Mouse (Mus musculus) hindbrain, embryonic 16.5 days (tissue): Measurements from ENCODE around the gene Gsta4. TPM values are rescaled to one million over a fixed set of nuclear protein-coding genes. Genes with fewer than 3 reads are reported as not detected.
"Not testable (repeated sequence)": the region's sequence is repeated elsewhere in the genome, so short reads cannot be mapped to it uniquely, and the experiment has no call there.

ENCODE experiments used
- ATAC-seq: fragments of 200-750 bp; cut with Nextera tagmentation; 2 replicates; pipeline ENCODE4 v1.8.0; 2017; ENCODE audit warnings: moderate TSS enrichment, moderate library complexity
- H3K27ac ChIP-seq: fragments of 300-500 bp; sonication (generic); 2 replicates; pipeline ENCODE4 v1.5.1; 2014; ENCODE audit warnings: low read depth, mild to moderate bottlenecking, control low read depth, low read length, moderate library complexity
- H3K27me3 ChIP-seq: fragments of 300-500 bp; sonication (generic); replicated peaks from 2 replicates; pipeline ENCODE4 v1.6.1; 2014; ENCODE audit warnings: low read length; ENCODE audit not compliant: control insufficient read depth, insufficient read depth
- H3K36me3 ChIP-seq: fragments of 300-500 bp; sonication (generic); 2 replicates; pipeline ENCODE4 v1.6.1; 2014; ENCODE audit warnings: mild to moderate bottlenecking, low read length, moderate library complexity, mixed read lengths; ENCODE audit not compliant: control insufficient read depth, insufficient read depth
- H3K4me1 ChIP-seq: fragments of 300-500 bp; sonication (generic); 2 replicates; pipeline ENCODE4 v1.6.1; 2014; ENCODE audit warnings: low read depth, low read length; ENCODE audit not compliant: control insufficient read depth, insufficient read depth
- H3K4me2 ChIP-seq: fragments of 300-500 bp; sonication (generic); 2 replicates; pipeline ENCODE4 v1.6.1; 2014; ENCODE audit warnings: mild to moderate bottlenecking, low read length, control low read depth, moderate library complexity
- H3K4me3 ChIP-seq: fragments of 300-500 bp; sonication (generic); 2 replicates; pipeline ENCODE4 v1.5.1; 2014; ENCODE audit warnings: mild to moderate bottlenecking, low read length, control low read depth, moderate library complexity
- H3K9ac ChIP-seq: fragments of 300-500 bp; sonication (generic); 2 replicates; pipeline ENCODE4 v1.6.1; 2014; ENCODE audit warnings: low read depth, mild to moderate bottlenecking, control low read depth, low read length, moderate library complexity
- H3K9me3 ChIP-seq: fragments of 300-500 bp; sonication (generic); 2 replicates; pipeline ENCODE4 v1.6.1; 2014; ENCODE audit warnings: mild to moderate bottlenecking, low read length, moderate library complexity; ENCODE audit not compliant: control insufficient read depth
- WGBS: fragments of 180-500 bp; shearing (Covaris S2); extraction: QIAGEN DNeasy Blood & Tissue Kit; methylation state at CpG from one replicate; pipeline ENCODE4 v1.1.7; 2014; 5-methylcytosine and 5-hydroxymethylcytosine counted together
- polyA plus RNA-seq: library from polyadenylated mRNA; unstranded; fragments of >200 nt; fragmentation: Nextera tagmentation; extraction: Ambion mirVana; gene quantifications from 2 replicates; pipeline ENCODE4 v1.2.1, GENCODE M21; 2015

Gene Gsta4
- polyA plus RNA-seq, 1 experiment from 2014 or later = 30.6 TPM

GRCm38 (mm10) chr9:78233121-78233695 lies 50.6 kb downstream of the Gsta4 start:
- H3K4me1 ChIP-seq, H3K27ac ChIP-seq, H3K9ac ChIP-seq, H3K4me3 ChIP-seq, H3K9me3 ChIP-seq, H3K4me2 ChIP-seq, H3K36me3 ChIP-seq, H3K27me3 ChIP-seq, ATAC-seq: not testable (repeated sequence)
- no CpG with 5 or more reads among the region's 10 CpGs for WGBS

- H3K4me3 ChIP-seq, H3K27me3 ChIP-seq, H3K4me1 ChIP-seq, H3K36me3 ChIP-seq, ATAC-seq, H3K9me3 ChIP-seq, H3K4me2 ChIP-seq, H3K9ac ChIP-seq, H3K27ac ChIP-seq: not testable (repeated sequence)
- 71% methylated on average over 3 of the region's 4 CpGs for WGBS
These were observed 73.3 kb downstream of the Gsta4 start for GRCm38 (mm10) chr9:78255683-78256470.

- not testable (repeated sequence) for H3K9ac ChIP-seq, H3K27me3 ChIP-seq, ATAC-seq, H3K4me3 ChIP-seq, H3K27ac ChIP-seq, H3K9me3 ChIP-seq, H3K36me3 ChIP-seq, H3K4me1 ChIP-seq, H3K4me2 ChIP-seq
- 88% methylated on average over 1 of the region's 3 CpGs for WGBS
These were observed 74.3 kb downstream of the Gsta4 start, which contains the start of gene Gm3776 for GRCm38 (mm10) chr9:78256914-78257313. Gene Gm3776 (plus strand): TSS chr9:78257129.

Other genes starting within 250 kb of the Gsta4 start
- gene Gcm1, start 130.8 kb upstream of the Gsta4 start, polyA plus RNA-seq = not detected in 2 replicates
- 79.8 and 88.4 TPM in 2 replicates for gene Fbxo9, start 73.7 kb upstream of the Gsta4 start, polyA plus RNA-seq
- gene Ick, start 73.6 kb upstream of the Gsta4 start, polyA plus RNA-seq = 31.8 and 36.7 TPM in 2 replicates
- gene Gsta1, start 47.9 kb downstream of the Gsta4 start, polyA plus RNA-seq = not detected in 2 replicates
- not detected in 2 replicates for gene Gm3776, start 74.4 kb downstream of the Gsta4 start, polyA plus RNA-seq
- gene Gm10639, start 107.1 kb downstream of the Gsta4 start, polyA plus RNA-seq = not detected in 2 replicates
- not detected in 2 replicates for gene Omt2a, start 132.0 kb downstream of the Gsta4 start, polyA plus RNA-seq
- gene Omt2b, start 144.8 kb downstream of the Gsta4 start, polyA plus RNA-seq = not detected in 2 replicates
- gene Gsta2, start 173.0 kb downstream of the Gsta4 start, polyA plus RNA-seq = not detected in 2 replicates
- gene Dppa5a, start 185.4 kb downstream of the Gsta4 start, polyA plus RNA-seq = 4.5 and 6.4 TPM in 2 replicates
- 4.8 TPM in 2 replicates for gene Ooep, start 196.0 kb downstream of the Gsta4 start, polyA plus RNA-seq
- gene Ddx43, start 213.0 kb downstream of the Gsta4 start, polyA plus RNA-seq = 0.29 and 0.44 TPM in 2 replicates